Mouse (Mus musculus) hindbrain, embryonic 15.5 days (tissue): ENCODE measurements around the gene Eml1. TPM values are rescaled to one million over a fixed set of nuclear protein-coding genes. Genes with fewer than 3 reads are reported as not detected.

Source experiments
- ATAC-seq: fragments of 200-750 bp; cut with Nextera tagmentation; 2 replicates; pipeline ENCODE4 v1.8.0; 2017; ENCODE audit warnings: low read depth, moderate number of reproducible peaks, moderate TSS enrichment; ENCODE audit not compliant: low FRiP score
- H3K27ac ChIP-seq: fragments of 300-500 bp; sonication (generic); replicated peaks from 2 replicates; pipeline ENCODE4 v1.5.1; 2015; ENCODE audit warnings: mild to moderate bottlenecking, inconsistent platforms
- H3K27me3 ChIP-seq: fragments of 300-500 bp; sonication (generic); 2 replicates; pipeline ENCODE4 v1.6.1; 2015; ENCODE audit warnings: control low read depth, inconsistent platforms
- H3K36me3 ChIP-seq: fragments of 300-500 bp; sonication (generic); 2 replicates; pipeline ENCODE4 v1.6.1; 2015; ENCODE audit warnings: control low read depth, inconsistent platforms
- H3K4me1 ChIP-seq: fragments of 300-500 bp; sonication (generic); replicated peaks from 2 replicates; pipeline ENCODE4 v1.6.1; 2015; ENCODE audit warnings: control low read depth, inconsistent platforms
- H3K4me2 ChIP-seq: fragments of 300-500 bp; sonication (generic); 2 replicates; pipeline ENCODE4 v1.6.1; 2015; ENCODE audit warnings: moderate library complexity, mild to moderate bottlenecking, inconsistent platforms
- H3K4me3 ChIP-seq: fragments of 300-500 bp; sonication (generic); 2 replicates; pipeline ENCODE4 v1.5.1; 2015; ENCODE audit warnings: mild to moderate bottlenecking, inconsistent platforms
- H3K9ac ChIP-seq: fragments of 300-500 bp; sonication (generic); 2 replicates; pipeline ENCODE4 v1.6.1; 2015; ENCODE audit warnings: inconsistent platforms
- H3K9me3 ChIP-seq: fragments of 300-500 bp; sonication (generic); 2 replicates; pipeline ENCODE4 v1.6.1; 2016; ENCODE audit warnings: control low read depth, inconsistent platforms
- WGBS: fragments of 180-500 bp; shearing (Covaris S2); methylation state at CpG from one replicate; pipeline ENCODE4 v1.1.7; 2015; 5-methylcytosine and 5-hydroxymethylcytosine counted together
- polyA plus RNA-seq: library from polyadenylated mRNA; unstranded; fragments of >200 nt; fragmentation: Nextera tagmentation; extraction: Ambion mirVana; gene quantifications from 2 replicates; pipeline ENCODE4 v1.2.1, GENCODE M21; 2015

The Eml1 gene
- polyA plus RNA-seq, 1 experiment from 2014 or later: 58.2 TPM

DNA sequence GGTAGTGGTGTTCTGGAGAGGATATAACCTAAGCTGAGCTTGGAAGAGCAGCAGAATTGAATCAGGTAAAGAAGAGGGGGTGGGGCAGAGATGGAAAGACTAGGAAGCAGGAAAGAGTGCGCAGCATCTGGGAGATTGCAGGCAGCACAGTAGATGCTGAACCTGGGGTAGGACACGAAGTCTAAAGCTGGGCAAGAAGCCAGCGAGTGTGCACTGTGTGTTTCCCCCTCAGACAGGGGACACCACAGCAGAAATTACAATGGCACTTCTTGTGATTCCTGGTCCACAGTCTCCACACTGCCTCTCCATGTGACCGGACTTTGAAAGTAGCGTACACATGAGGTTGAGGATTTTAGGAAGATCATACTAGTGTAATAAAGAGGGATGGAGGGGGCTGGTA, 79.8 kb downstream of the Eml1 start:
- Histone ChIP-seq H3K27ac (no peak overlapping the region), H3K4me2 (no peak overlapping the region), H3K36me3 (no peaks in the 10 kb centered on the region), H3K9ac (no peak overlapping the region), H3K4me1 (peaks cover 21% of the 10 kb centered on the region), H3K27me3 (no peaks in the 10 kb centered on the region), H3K4me3 (no peak overlapping the region), H3K9me3 (no peaks in the 10 kb centered on the region)
- ATAC-seq: no peak
- 56% methylated on average over 5 of the region's 5 CpGs for WGBS

DNA sequence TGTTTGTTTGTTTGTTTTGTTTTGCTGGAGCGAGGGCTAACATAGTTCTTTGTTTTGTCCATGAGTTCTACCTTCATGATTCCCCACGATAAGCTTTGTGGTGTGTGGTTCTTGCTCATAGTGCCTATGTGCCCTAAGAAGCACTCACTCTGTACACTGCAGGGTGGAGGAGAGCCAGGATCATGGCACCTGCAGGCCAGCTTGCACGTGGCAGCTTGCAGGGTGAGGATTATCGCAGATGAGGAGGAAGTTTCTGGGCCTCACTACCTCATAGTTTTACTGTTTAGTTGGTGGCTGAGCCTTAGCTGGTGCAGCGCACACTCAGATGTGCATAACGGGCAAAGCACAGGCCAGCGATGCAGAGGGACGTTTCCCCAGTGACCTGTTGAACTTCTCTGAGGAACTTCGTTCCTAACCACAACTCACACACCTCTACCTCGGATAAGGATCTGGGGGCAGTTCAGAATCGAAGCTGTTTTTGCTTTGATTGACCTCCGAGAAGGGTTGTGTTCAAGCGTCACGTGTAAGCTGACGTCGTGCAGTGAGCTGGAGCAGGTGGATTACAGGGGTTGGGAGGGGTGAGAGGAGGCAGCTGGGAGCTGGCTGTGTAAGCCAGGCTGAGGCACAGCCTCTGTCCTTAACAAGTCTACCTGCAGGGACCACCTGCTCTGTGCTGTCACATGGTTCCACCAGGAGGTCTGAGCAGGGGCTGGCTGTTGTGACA, 81.6 kb downstream of the Eml1 start:
- WGBS: 64% methylated on average over 16 of the region's 16 CpGs

DNA sequence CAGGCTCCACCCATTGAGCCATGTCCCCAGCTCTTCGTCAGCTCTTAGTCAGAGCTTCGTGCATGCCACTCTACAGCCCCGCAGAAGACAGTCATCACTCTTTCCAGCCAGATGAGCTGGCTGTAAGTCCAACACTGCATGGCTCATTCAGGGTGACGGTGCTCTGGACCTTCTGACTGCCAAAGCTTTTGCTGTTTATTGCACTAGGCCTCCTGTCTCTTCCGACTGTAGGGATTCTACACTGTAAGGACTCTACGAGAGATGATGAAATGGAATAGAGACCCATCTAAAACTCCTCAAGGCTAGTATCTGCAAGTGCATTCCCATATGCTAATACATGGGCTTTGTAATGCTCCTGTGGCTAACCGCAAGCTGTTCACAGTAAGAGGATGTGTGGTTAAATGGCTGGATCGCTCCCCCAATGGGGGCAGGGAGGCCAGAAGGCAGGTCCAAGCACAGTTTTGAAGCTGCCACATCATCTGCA, 82.8 kb downstream of the Eml1 start:
- 0 out of 2 replicates have a peak, but pooled peaks cover 4% of the 10 kb centered on the region for H3K36me3 ChIP-seq
- H3K4me2 ChIP-seq: no peak overlapping the region
- ATAC-seq: no peak
- H3K27me3 ChIP-seq: no peaks in the 10 kb centered on the region
- no peak overlapping the region for H3K27ac ChIP-seq
- peaks cover 21% of the 10 kb centered on the region for H3K4me1 ChIP-seq
- no peak overlapping the region for H3K9ac ChIP-seq
- H3K9me3 ChIP-seq: no peaks in the 10 kb centered on the region
- H3K4me3 ChIP-seq: no peak overlapping the region
- 72% methylated on average over 8 of the region's 8 CpGs for WGBS

More for the DNA sequence above, 81.6 kb downstream of the Eml1 start:
- 0 out of 2 replicates have a peak, but pooled peaks have one; percentile 40 for ATAC-seq
- no peak overlapping the region for H3K4me2 ChIP-seq
- no peaks in the 10 kb centered on the region for H3K27me3 ChIP-seq
- H3K9me3 ChIP-seq: no peaks in the 10 kb centered on the region
- H3K9ac ChIP-seq: no peak overlapping the region
- no peak overlapping the region for H3K4me3 ChIP-seq
- no peaks in the 10 kb centered on the region for H3K36me3 ChIP-seq
- H3K27ac ChIP-seq: no peak overlapping the region
- peaks cover 21% of the 10 kb centered on the region for H3K4me1 ChIP-seq

DNA sequence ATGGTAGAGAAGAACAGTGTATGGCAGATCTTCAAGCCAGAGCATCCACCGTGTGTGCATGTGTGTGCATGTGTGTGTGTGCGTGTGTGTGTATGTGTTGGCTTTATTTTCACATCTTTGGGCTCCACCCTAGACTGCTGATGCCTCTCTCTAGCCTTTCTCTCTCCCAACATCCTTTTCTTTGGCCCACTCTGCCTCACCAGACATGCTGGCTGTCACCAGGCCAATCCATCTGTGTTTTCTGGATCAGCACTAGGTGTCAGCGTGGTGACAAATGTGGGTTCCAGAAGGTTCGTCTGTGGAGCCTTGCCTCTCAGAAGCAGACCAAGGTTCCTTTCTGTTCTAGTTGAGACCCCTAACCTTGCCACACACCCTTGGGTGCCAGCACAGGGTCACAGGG, 84.2 kb downstream of the Eml1 start:
- no peak overlapping the region for H3K9ac ChIP-seq
- no peak overlapping the region for H3K4me3 ChIP-seq
- WGBS: 85% methylated on average over 4 of the region's 4 CpGs
- peaks cover 18% of the 10 kb centered on the region for H3K4me1 ChIP-seq
- ATAC-seq: no peak
- 0 out of 2 replicates have a peak, but pooled peaks cover 4% of the 10 kb centered on the region for H3K36me3 ChIP-seq
- no peaks in the 10 kb centered on the region for H3K9me3 ChIP-seq
- no peak overlapping the region for H3K4me2 ChIP-seq
- H3K27me3 ChIP-seq: no peaks in the 10 kb centered on the region
- H3K27ac ChIP-seq: no peak overlapping the region

DNA sequence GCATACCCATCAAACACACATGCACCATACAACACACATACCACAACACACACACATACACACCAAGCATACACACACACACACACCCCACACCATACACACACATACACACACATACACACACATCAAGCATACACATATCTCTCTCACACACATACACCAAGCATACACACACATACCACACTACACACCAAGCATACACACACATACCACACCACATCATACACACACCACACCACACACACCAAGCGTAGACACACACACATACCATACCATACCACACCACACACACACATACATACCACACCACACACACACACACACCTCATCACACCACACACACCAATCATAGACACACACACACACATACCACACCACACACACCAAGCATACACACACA, 102.1 kb downstream of the Eml1 start:
- WGBS: 92% methylated on average over 1 of the region's 1 CpGs
- H3K4me3 ChIP-seq: no peak overlapping the region
- ATAC-seq: 0 out of 2 replicates have a peak, but pooled peaks have one; percentile 11
- no peak overlapping the region for H3K27ac ChIP-seq
- no peaks in the 10 kb centered on the region for H3K27me3 ChIP-seq
- H3K4me1 ChIP-seq: no peaks in the 10 kb centered on the region
- H3K36me3 ChIP-seq: peaks cover 26% of the 10 kb centered on the region
- H3K9me3 ChIP-seq: no peaks in the 10 kb centered on the region
- no peak overlapping the region for H3K9ac ChIP-seq
- no peak overlapping the region for H3K4me2 ChIP-seq

DNA sequence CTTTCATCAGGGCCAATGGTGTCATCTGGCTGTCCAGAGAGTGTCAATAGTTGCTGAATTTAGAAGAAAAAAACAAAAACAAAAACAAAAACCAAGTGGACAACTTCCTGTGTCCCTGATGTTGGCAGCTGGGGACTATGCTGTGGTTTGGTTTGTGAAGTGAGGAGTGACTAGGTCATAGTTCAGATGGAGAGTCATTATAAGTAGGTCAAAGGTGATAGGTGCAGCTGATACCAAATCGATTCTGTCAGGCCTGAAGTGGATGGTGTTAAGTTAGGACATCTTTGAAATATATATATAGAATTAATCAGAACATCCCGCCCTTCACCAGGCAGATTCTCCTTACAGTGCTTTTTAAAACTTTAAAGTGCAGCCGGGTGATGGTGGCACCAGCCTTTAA, 103.7 kb downstream of the Eml1 start:
- Histone ChIP-seq H3K9me3 (no peaks in the 10 kb centered on the region), H3K4me1 (no peaks in the 10 kb centered on the region), H3K27me3 (no peaks in the 10 kb centered on the region), H3K4me3 (no peak overlapping the region), H3K9ac (no peak overlapping the region), H3K36me3 (peaks cover 26% of the 10 kb centered on the region), H3K4me2 (no peak overlapping the region), H3K27ac (no peak overlapping the region)
- 91% methylated on average over 3 of the region's 3 CpGs for WGBS
- ATAC-seq: no peak

DNA sequence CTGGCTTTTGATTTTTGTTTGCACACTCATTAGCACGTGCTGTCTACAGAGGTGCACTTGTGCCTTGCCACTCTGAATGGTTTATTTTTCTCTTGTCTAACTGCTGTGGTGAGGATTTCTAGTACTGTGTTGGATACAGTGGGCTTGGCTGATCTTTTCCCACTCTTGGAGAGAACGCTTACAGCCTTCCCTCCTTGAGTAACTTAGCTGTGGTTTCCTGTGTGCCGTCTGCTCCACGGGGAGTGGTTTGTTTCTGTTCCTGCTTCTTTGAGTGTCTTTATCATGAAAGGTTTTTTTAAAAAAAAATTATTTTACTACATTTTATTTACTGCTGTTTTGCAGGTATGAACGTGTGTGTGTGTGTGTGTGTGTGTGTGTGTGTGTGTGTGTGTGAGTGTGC, 108.0 kb downstream of the Eml1 start:
- WGBS: 73% methylated on average over 5 of the region's 5 CpGs
- Histone ChIP-seq H3K27me3 (no peaks in the 10 kb centered on the region), H3K9me3 (no peaks in the 10 kb centered on the region), H3K9ac (no peak overlapping the region), H3K4me1 (peaks cover 21% of the 10 kb centered on the region), H3K4me3 (no peak overlapping the region), H3K36me3 (peaks cover 8% of the 10 kb centered on the region; the same call in 1 of the 2 replicates), H3K4me2 (no peak overlapping the region), H3K27ac (no peak overlapping the region)
- no peak for ATAC-seq

DNA sequence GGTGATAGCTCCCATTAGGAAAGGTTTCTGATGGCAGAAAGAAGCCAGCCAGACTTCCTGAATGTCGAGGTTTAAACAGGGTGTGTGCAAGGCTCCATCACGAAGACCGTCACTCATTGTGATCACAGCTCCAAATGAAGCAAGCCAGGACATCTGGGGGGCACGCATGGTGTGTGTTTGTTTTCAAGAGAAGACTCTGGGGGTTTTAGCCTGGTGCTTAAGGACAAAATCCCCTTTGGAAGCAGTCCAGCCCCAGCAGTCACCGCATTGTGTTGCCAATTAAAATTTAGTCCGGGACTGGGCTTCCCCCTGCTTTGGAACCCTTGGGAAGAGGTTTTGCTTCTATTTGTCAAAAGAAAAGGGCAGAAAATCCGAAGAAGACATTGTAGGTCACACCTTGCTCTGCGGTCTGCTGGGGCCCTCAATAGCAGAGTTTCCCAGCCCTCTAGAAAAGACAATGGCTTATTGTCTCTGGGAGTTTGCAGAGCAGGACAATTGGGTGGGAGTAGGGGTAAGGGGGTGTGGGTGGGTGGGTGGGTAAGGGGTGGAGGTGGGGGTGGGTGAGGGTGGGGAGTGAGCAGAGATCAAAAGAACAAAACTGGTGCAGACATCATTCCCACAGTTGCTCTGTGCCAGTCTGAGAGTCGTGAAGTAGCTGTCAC, 110.1 kb downstream of the Eml1 start:
- no peak overlapping the region for H3K9ac ChIP-seq
- H3K4me1 ChIP-seq: peaks cover 21% of the 10 kb centered on the region
- H3K9me3 ChIP-seq: no peaks in the 10 kb centered on the region
- no peak for ATAC-seq
- no peak overlapping the region for H3K4me3 ChIP-seq
- peaks cover 8% of the 10 kb centered on the region; the same call in 1 of the 2 replicates for H3K36me3 ChIP-seq
- no peak overlapping the region for H3K27ac ChIP-seq
- no peaks in the 10 kb centered on the region for H3K27me3 ChIP-seq
- no peak overlapping the region for H3K4me2 ChIP-seq
- WGBS: 9% methylated on average over 9 of the region's 9 CpGs

DNA sequence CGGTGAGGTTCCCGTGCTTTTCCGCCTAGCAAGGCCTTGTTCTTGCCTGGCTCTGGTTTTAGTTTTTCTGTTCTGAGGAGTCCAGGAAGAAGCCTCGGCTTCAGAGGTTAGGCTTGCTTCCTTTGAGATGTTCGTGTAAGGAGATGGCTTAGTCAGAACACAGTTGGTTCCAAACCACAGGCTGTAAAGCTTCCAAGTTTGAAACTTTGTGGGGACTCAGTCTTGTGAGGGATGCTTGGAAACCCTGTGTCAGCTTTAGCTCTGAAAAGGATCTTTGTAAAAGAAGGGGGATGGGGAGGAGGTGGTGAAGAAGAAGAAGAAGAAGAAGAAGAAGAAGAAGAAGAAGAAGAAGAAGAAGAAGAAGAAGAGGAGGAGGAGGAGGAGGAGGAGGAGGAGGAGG, 118.3 kb downstream of the Eml1 start:
- Histone ChIP-seq H3K4me1 (peaks cover 6% of the 10 kb centered on the region), H3K4me3 (no peak overlapping the region), H3K27ac (no peak overlapping the region), H3K9me3 (no peaks in the 10 kb centered on the region), H3K36me3 (no peaks in the 10 kb centered on the region), H3K27me3 (no peaks in the 10 kb centered on the region), H3K9ac (no peak overlapping the region), H3K4me2 (no peak overlapping the region)
- 88% methylated on average over 5 of the region's 5 CpGs for WGBS
- ATAC-seq: no peak

DNA sequence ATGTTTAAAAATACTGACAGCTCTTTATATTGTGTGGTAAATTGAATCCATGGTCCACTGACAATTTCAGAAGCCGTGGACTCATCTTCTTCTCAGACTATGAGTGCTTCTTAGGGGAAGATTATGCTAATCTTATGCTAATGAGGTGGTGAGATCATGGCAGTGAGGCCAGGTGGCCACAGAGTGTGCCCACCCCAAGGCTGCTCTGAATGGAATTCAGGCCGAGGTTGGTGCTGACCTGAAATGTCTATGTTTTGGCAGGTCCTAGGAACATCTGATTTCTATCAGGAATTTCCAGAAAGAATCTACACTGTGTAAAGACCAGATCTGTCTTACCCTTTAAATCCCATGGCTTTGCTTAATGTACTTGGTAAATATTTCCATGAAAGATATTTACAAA, 119.0 kb downstream of the Eml1 start:
- peaks cover 12% of the 10 kb centered on the region for H3K4me1 ChIP-seq
- no peak for ATAC-seq
- H3K9ac ChIP-seq: no peak overlapping the region
- no peaks in the 10 kb centered on the region for H3K36me3 ChIP-seq
- 21% methylated on average over 2 of the region's 2 CpGs for WGBS
- no peaks in the 10 kb centered on the region for H3K27me3 ChIP-seq
- no peak overlapping the region for H3K4me2 ChIP-seq
- no peak overlapping the region for H3K27ac ChIP-seq
- no peak overlapping the region for H3K4me3 ChIP-seq
- no peaks in the 10 kb centered on the region for H3K9me3 ChIP-seq

DNA sequence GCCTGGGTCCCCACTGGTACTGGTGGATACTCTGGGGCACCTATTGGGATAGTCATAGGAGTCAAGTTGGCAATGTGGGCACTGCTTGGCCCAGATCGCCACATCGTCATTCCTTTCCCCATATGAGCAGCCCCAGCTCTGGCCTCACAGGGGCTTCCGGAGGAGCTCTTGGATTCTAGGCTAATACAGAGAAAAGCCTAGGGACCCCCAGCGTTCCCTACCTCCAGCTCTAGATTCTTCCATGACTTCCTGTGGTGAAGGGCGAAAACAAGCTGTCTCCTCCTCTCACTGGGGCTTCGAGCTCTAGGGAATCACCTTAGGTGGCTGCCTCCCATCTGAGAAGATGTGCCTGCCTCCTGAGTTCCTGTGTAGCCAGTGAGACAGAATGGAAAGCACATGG, 119.6 kb downstream of the Eml1 start:
- Histone ChIP-seq H3K4me3 (no peak overlapping the region), H3K9me3 (no peaks in the 10 kb centered on the region), H3K4me1 (peaks cover 17% of the 10 kb centered on the region), H3K27me3 (no peaks in the 10 kb centered on the region), H3K9ac (no peak overlapping the region), H3K4me2 (no peak overlapping the region), H3K27ac (0 out of 2 replicates have a peak overlapping the region, but pooled peaks have one; percentile 12), H3K36me3 (no peaks in the 10 kb centered on the region)
- 84% methylated on average over 6 of the region's 6 CpGs for WGBS
- no peak for ATAC-seq

DNA sequence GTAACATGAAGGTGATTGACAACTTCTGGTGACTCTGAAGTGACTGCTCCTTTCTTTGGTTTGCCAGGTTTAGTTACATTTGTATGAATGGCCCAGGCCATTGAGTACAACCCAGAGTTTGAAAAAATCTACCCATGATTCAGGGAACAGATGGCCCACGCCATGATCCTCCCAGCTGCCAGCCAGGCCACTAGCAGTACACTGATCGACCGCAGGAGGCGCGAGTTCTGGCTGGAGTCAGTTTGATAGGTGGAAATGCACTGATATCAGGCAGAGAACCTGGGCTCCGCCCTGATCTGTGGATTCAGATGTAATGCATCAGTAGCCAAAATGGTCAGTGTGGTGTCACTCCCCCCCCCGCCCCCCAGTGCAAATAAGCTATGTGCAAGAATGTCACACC, 120.2 kb downstream of the Eml1 start:
- H3K4me2 ChIP-seq: no peak overlapping the region
- no peak for ATAC-seq
- no peaks in the 10 kb centered on the region for H3K36me3 ChIP-seq
- 0 out of 2 replicates have a peak overlapping the region, but pooled peaks have one; percentile 26 for H3K27ac ChIP-seq
- H3K4me3 ChIP-seq: no peak overlapping the region
- H3K27me3 ChIP-seq: no peaks in the 10 kb centered on the region
- 52% methylated on average over 7 of the region's 7 CpGs for WGBS
- H3K4me1 ChIP-seq: peaks cover 19% of the 10 kb centered on the region
- no peaks in the 10 kb centered on the region for H3K9me3 ChIP-seq
- H3K9ac ChIP-seq: no peak overlapping the region
